Mouse (Mus musculus) hindbrain, embryonic 14.5 days (tissue): ENCODE results near the gene Trpv4. TPM values are rescaled to one million over a fixed set of nuclear protein-coding genes. Genes with fewer than 3 reads are reported as not detected.

Experiments
- polyA plus RNA-seq: library from polyadenylated mRNA; unstranded; fragments of >200 nt; fragmentation: Nextera tagmentation; extraction: Ambion mirVana; gene quantifications from 2 replicates; pipeline ENCODE4 v1.2.1, GENCODE M21; 2014

The Trpv4 gene
- polyA plus RNA-seq, 1 experiment from 2014 or later: 1.4 TPM

Other genes with a start within 250 kb of the Trpv4 start
- 30.7 and 30.8 TPM in 2 replicates for gene Mmab, start 214.4 kb downstream of the Trpv4 start, polyA plus RNA-seq
- gene Mvk, start 214.2 kb downstream of the Trpv4 start, polyA plus RNA-seq: 76.9 and 81.2 TPM in 2 replicates
- gene Fam222a, start 90.4 kb downstream of the Trpv4 start, polyA plus RNA-seq: 6.6 and 6.7 TPM in 2 replicates
- gene Gltp, start 32.6 kb upstream of the Trpv4 start, polyA plus RNA-seq: 33.7 and 38.9 TPM in 2 replicates
- gene Tchp, start 49.3 kb upstream of the Trpv4 start, polyA plus RNA-seq: 10.6 and 15.4 TPM in 2 replicates
- 45.5 and 48.9 TPM in 2 replicates for gene Ankrd13a, start 116.3 kb upstream of the Trpv4 start, polyA plus RNA-seq
- gene Git2, start 117.1 kb upstream of the Trpv4 start, polyA plus RNA-seq: 44.3 and 45.1 TPM in 2 replicates
- 290 and 308 TPM in 2 replicates for gene 1500011B03Rik, start 165.0 kb upstream of the Trpv4 start, polyA plus RNA-seq
- gene 4930519G04Rik, start 195.2 kb upstream of the Trpv4 start, polyA plus RNA-seq: not detected in 2 replicates
- gene Gm9936, start 200.3 kb upstream of the Trpv4 start, polyA plus RNA-seq: 2.6 and 3.0 TPM in 2 replicates
- gene Oasl2, start 238.5 kb upstream of the Trpv4 start, polyA plus RNA-seq: 3.7 and 5.0 TPM in 2 replicates